Mouse (Mus musculus) liver, embryonic 14.5 days (tissue): ENCODE results near the gene Hmgcs2.

Experiments
- CTCF ChIP-seq: IDR thresholded peaks from 2 replicates; pipeline ENCODE4 v1.5.1; 2016; ENCODE audit warnings: antibody characterized with exemption, low read depth, control low read depth
- EP300 ChIP-seq: IDR thresholded peaks from 2 replicates; pipeline ENCODE4 v1.6.1; 2016; ENCODE audit warnings: antibody characterized with exemption, low read depth

DNA sequence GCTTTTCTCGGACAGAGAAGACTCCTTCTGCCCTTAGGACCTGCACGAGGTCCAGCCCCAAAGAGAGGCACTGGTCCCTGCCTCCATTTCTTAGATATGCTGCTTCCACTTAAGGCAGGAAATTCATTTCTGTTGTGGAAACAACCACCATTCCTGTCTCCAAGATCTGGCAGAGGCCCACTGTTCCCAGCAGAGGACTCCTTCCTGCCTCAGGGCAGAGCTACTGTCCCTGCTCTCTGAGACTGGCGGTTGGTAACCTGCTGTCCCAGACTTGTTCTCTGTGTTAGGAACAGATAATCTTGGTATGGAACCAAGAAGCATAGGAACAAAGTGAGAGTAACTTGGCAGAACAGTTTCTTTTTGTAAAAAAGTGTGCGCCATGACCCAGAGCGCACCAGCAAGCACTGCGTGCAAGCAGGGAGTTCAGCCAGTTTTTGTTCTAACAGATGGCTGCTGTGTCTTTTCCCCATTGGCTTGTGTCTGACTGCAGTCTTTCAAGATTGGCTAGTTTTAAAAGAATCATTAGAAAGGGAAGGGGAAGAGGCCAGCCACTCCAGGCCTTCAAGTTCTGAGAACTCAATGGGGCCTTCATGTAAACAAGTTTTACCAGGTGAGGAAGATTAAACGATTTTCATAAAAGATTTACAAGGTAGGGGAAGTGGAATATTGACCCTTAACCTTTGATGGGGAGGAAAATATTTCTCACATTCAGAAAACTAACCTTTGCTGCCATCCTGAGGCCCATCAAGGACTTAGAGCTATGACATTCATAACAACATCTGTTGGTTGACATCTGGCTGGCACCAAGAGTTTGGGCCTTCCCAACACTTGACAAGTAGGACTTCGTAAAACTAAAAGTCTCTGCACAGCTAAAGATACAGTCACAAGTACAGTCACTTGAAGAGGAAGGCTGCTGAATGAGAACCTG is 25.3 kb upstream of the Hmgcs2 start:
- TF ChIP-seq CTCF, result no peak
- TF ChIP-seq EP300, result no peak
